Mouse (Mus musculus): ENCODE measurements at regions not wholly inside any gene's neighbourhood (a gene's known extent, or its start where the extent isn't known, plus 50 kb on each side); places are given as distances from the start of the nearest gene placed in this dataset.

GRCm38 (mm10) chr13:29073630-29074029, 120.1 kb upstream of the Sox4 start:
- no peak for ATAC-seq (replicated peaks; ENCODE audit: low FRiP score)
- WGBS, result 89% methylated on average over 2 of the region's 2 CpGs
- no peak overlapping the region for H3K9ac ChIP-seq

GRCm38 (mm10) chr13:29063924-29064323, 110.4 kb upstream of the Sox4 start:
- no peaks in the 10 kb centered on the region for H3K9me3 ChIP-seq (replicated peaks)
- no peaks in the 10 kb centered on the region for H3K36me3 ChIP-seq
- ATAC-seq (replicated peaks; ENCODE audit: low FRiP score), result no peak
- no peak overlapping the region for H3K4me3 ChIP-seq (replicated peaks)
- WGBS, result 67% methylated on average over 5 of the region's 5 CpGs
- no peak overlapping the region for H3K9ac ChIP-seq
- H3K27me3 ChIP-seq, result no peaks in the 10 kb centered on the region
- no peaks in the 10 kb centered on the region for H3K4me1 ChIP-seq
- no peak overlapping the region for H3K27ac ChIP-seq
- no peak overlapping the region for H3K4me2 ChIP-seq

More at GRCm38 (mm10) chr13:29073630-29074029, 120.1 kb upstream of the Sox4 start:
- Histone ChIP-seq H3K4me1 (no peaks in the 10 kb centered on the region), H3K36me3 (no peaks in the 10 kb centered on the region), H3K9me3 (replicated peaks) (no peaks in the 10 kb centered on the region), H3K27me3 (no peaks in the 10 kb centered on the region), H3K4me2 (no peak overlapping the region), H3K27ac (no peak overlapping the region), H3K4me3 (replicated peaks) (no peak overlapping the region)

GRCm38 (mm10) chr13:29058685-29059084, 105.2 kb upstream of the Sox4 start:
- Histone ChIP-seq H3K9me3 (replicated peaks) (no peaks in the 10 kb centered on the region), H3K4me1 (no peaks in the 10 kb centered on the region), H3K27ac (no peak overlapping the region), H3K4me3 (replicated peaks) (no peak overlapping the region), H3K36me3 (no peaks in the 10 kb centered on the region), H3K9ac (no peak overlapping the region), H3K27me3 (no peaks in the 10 kb centered on the region), H3K4me2 (no peak overlapping the region)
- ATAC-seq (replicated peaks; ENCODE audit: low FRiP score), result no peak
- 51% methylated on average over 5 of the region's 5 CpGs for WGBS

GRCm38 (mm10) chr13:29049730-29050129, 96.2 kb upstream of the Sox4 start:
- Histone ChIP-seq H3K27ac (no peak overlapping the region), H3K36me3 (no peaks in the 10 kb centered on the region), H3K9me3 (replicated peaks) (no peaks in the 10 kb centered on the region), H3K4me2 (no peak overlapping the region), H3K9ac (no peak overlapping the region), H3K27me3 (no peaks in the 10 kb centered on the region), H3K4me3 (replicated peaks) (no peak overlapping the region), H3K4me1 (no peaks in the 10 kb centered on the region)
- WGBS, result 33% methylated on average over 4 of the region's 4 CpGs
- ATAC-seq (replicated peaks; ENCODE audit: low FRiP score), result no peak; the same call in 1 of the 2 replicates

- Histone ChIP-seq H3K27ac (no peak overlapping the region), H3K9me3 (replicated peaks) (no peaks in the 10 kb centered on the region), H3K4me3 (replicated peaks) (no peak overlapping the region), H3K4me1 (0 out of 2 replicates have a peak, but pooled peaks cover 4% of the 10 kb centered on the region), H3K9ac (no peak overlapping the region), H3K27me3 (no peaks in the 10 kb centered on the region), H3K36me3 (no peaks in the 10 kb centered on the region), H3K4me2 (no peak overlapping the region)
- ATAC-seq (replicated peaks; ENCODE audit: low FRiP score), result no peak
- 55% methylated on average over 7 of the region's 7 CpGs for WGBS
Observed at GRCm38 (mm10) chr13:29048990-29049576, 95.6 kb upstream of the Sox4 start.

- no peak for ATAC-seq (replicated peaks; ENCODE audit: low FRiP score)
- no peaks in the 10 kb centered on the region for H3K36me3 ChIP-seq
- H3K27ac ChIP-seq, result no peak overlapping the region
- no peak overlapping the region for H3K9ac ChIP-seq
- H3K9me3 ChIP-seq (replicated peaks), result no peaks in the 10 kb centered on the region
- no peak overlapping the region for H3K4me2 ChIP-seq
- H3K4me3 ChIP-seq (replicated peaks), result no peak overlapping the region
- WGBS, result 28% methylated on average over 4 of the region's 4 CpGs
- H3K4me1 ChIP-seq, result 0 out of 2 replicates have a peak, but pooled peaks cover 4% of the 10 kb centered on the region
- H3K27me3 ChIP-seq, result no peaks in the 10 kb centered on the region
Observed at GRCm38 (mm10) chr13:29044655-29045054, 91.1 kb upstream of the Sox4 start.

- Histone ChIP-seq H3K9me3 (replicated peaks) (no peaks in the 10 kb centered on the region), H3K36me3 (no peaks in the 10 kb centered on the region), H3K27me3 (no peaks in the 10 kb centered on the region), H3K4me1 (0 out of 2 replicates have a peak, but pooled peaks cover 4% of the 10 kb centered on the region), H3K4me3 (replicated peaks) (no peak overlapping the region), H3K9ac (no peak overlapping the region), H3K4me2 (no peak overlapping the region), H3K27ac (no peak overlapping the region)
- 92% methylated on average over 5 of the region's 5 CpGs for WGBS
- ATAC-seq (replicated peaks; ENCODE audit: low FRiP score), result no peak
Observed at GRCm38 (mm10) chr13:29040331-29040730, 86.8 kb upstream of the Sox4 start.

GRCm38 (mm10) chr13:29034904-29035303, 81.4 kb upstream of the Sox4 start:
- 74% methylated on average over 4 of the region's 4 CpGs for WGBS
- Histone ChIP-seq H3K4me3 (replicated peaks) (no peak overlapping the region), H3K9me3 (replicated peaks) (no peaks in the 10 kb centered on the region), H3K4me1 (no peaks in the 10 kb centered on the region), H3K27me3 (no peaks in the 10 kb centered on the region), H3K27ac (no peak overlapping the region), H3K9ac (no peak overlapping the region), H3K4me2 (no peak overlapping the region), H3K36me3 (no peaks in the 10 kb centered on the region)
- ATAC-seq (replicated peaks; ENCODE audit: low FRiP score), result no peak

GRCm38 (mm10) chr13:29034444-29034843, 80.9 kb upstream of the Sox4 start:
- WGBS, result 67% methylated on average over 8 of the region's 8 CpGs
- H3K36me3 ChIP-seq, result no peaks in the 10 kb centered on the region
- no peak overlapping the region for H3K4me3 ChIP-seq (replicated peaks)
- ATAC-seq (replicated peaks; ENCODE audit: low FRiP score), result no peak
- no peaks in the 10 kb centered on the region for H3K27me3 ChIP-seq
- H3K4me2 ChIP-seq, result no peak overlapping the region
- H3K9me3 ChIP-seq (replicated peaks), result no peaks in the 10 kb centered on the region
- H3K4me1 ChIP-seq, result no peaks in the 10 kb centered on the region
- no peak overlapping the region for H3K9ac ChIP-seq
- H3K27ac ChIP-seq, result no peak overlapping the region

GRCm38 (mm10) chr13:29027146-29027545, 73.6 kb upstream of the Sox4 start:
- Histone ChIP-seq H3K36me3 (no peaks in the 10 kb centered on the region), H3K9me3 (replicated peaks) (no peaks in the 10 kb centered on the region), H3K4me1 (no peaks in the 10 kb centered on the region), H3K9ac (no peak overlapping the region), H3K4me3 (replicated peaks) (no peak overlapping the region), H3K4me2 (no peak overlapping the region), H3K27me3 (no peaks in the 10 kb centered on the region), H3K27ac (no peak overlapping the region)
- ATAC-seq (replicated peaks; ENCODE audit: low FRiP score), result no peak
- WGBS, result 89% methylated on average over 10 of the region's 10 CpGs

- Histone ChIP-seq H3K36me3 (no peaks in the 10 kb centered on the region), H3K27ac (no peak overlapping the region), H3K9me3 (replicated peaks) (no peaks in the 10 kb centered on the region), H3K27me3 (no peaks in the 10 kb centered on the region), H3K4me3 (replicated peaks) (no peak overlapping the region), H3K4me2 (no peak overlapping the region), H3K9ac (no peak overlapping the region), H3K4me1 (no peaks in the 10 kb centered on the region)
- no peak for ATAC-seq (replicated peaks; ENCODE audit: low FRiP score)
- 71% methylated on average over 1 of the region's 1 CpGs for WGBS
Observed at GRCm38 (mm10) chr13:29023486-29023885, 70.0 kb upstream of the Sox4 start.

GRCm38 (mm10) chr13:29019839-29020238, 66.3 kb upstream of the Sox4 start:
- Histone ChIP-seq H3K4me1 (peaks cover 3% of the 10 kb centered on the region; the same call in 1 of the 2 replicates), H3K9me3 (replicated peaks) (no peaks in the 10 kb centered on the region), H3K27me3 (0 out of 2 replicates have a peak, but pooled peaks cover 3% of the 10 kb centered on the region), H3K9ac (no peak overlapping the region), H3K4me3 (replicated peaks) (no peak overlapping the region), H3K4me2 (no peak overlapping the region), H3K36me3 (no peaks in the 10 kb centered on the region), H3K27ac (no peak overlapping the region)
- no peak for ATAC-seq (replicated peaks; ENCODE audit: low FRiP score)
- 91% methylated on average over 3 of the region's 3 CpGs for WGBS

- Histone ChIP-seq H3K4me3 (replicated peaks) (no peak overlapping the region), H3K4me1 (peaks cover 9% of the 10 kb centered on the region), H3K27me3 (0 out of 2 replicates have a peak, but pooled peaks cover 3% of the 10 kb centered on the region), H3K27ac (no peak overlapping the region), H3K9me3 (replicated peaks) (no peaks in the 10 kb centered on the region), H3K4me2 (no peak overlapping the region), H3K9ac (no peak overlapping the region), H3K36me3 (no peaks in the 10 kb centered on the region)
- ATAC-seq (replicated peaks; ENCODE audit: low FRiP score), result no peak
- WGBS, result 82% methylated on average over 25 of the region's 25 CpGs
Observed at GRCm38 (mm10) chr13:29016145-29016651, 62.7 kb upstream of the Sox4 start.
